Mouse (Mus musculus) E14TG2a.4 (cell line): ENCODE data around the gene Gas7.

Source experiments
- H3K27me3 ChIP-seq: 2 replicates; pipeline ENCODE4 v1.6.1; 2014; ENCODE audit warnings: low read length, control low read depth; ENCODE audit not compliant: insufficient read depth
- H3K36me3 ChIP-seq: 2 replicates; pipeline ENCODE4 v1.6.1; 2014; ENCODE audit warnings: low read length, control low read depth; ENCODE audit not compliant: insufficient read depth
- H3K4me1 ChIP-seq: replicated peaks from 2 replicates; pipeline ENCODE4 v1.6.1; 2014; ENCODE audit warnings: low read depth, low read length, control low read depth
- H3K4me3 ChIP-seq: replicated peaks from 2 replicates; pipeline ENCODE4 v1.5.1; 2014; ENCODE audit warnings: mild to moderate bottlenecking, low read length
- H3K9me3 ChIP-seq: 2 replicates; pipeline ENCODE4 v1.6.1; 2014; ENCODE audit warnings: low read length, control low read depth
- CTCF ChIP-seq: conservative IDR thresholded peaks from 2 replicates; pipeline ENCODE4 v1.5.1; 2014; ENCODE audit warnings: low read length
- NANOG ChIP-seq: IDR thresholded peaks from 2 replicates; pipeline ENCODE4 v1.6.1; 2014; ENCODE audit warnings: borderline replicate concordance, low read length, mixed read lengths
- POU5F1 ChIP-seq: IDR thresholded peaks from 2 replicates; pipeline ENCODE4 v1.6.1; 2014; ENCODE audit warnings: low read length, borderline replicate concordance

The Gas7 gene

DNA sequence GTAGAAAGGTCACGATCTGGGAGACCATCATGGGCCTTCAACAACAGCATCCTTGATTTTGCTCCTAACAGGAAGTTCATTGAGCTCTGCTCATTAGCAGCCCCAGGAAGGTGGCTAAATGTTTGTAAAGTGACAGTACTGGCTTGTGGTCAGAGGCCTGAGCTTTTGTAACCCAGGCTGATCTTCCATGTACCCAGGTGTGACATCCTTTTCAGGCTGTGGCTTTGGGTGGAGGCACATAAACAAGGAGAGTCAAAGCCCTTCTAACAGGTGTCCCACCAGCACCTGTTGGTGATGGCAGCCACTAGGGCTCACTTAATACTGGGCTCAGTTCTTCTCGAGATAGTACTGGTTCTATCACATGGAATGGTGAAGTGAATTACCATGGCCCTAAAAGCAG is 67.4 kb downstream of the Gas7 start:
- no peak for TF ChIP-seq POU5F1
- no peak for TF ChIP-seq CTCF
- TF ChIP-seq NANOG, result no peak
- H3K36me3 ChIP-seq, result no peaks in the 10 kb centered on the region
- H3K4me1 ChIP-seq, result peaks cover 6% of the 10 kb centered on the region; the same call in 1 of the 2 replicates
- no peaks in the 10 kb centered on the region for H3K9me3 ChIP-seq
- no peak overlapping the region for H3K4me3 ChIP-seq
- H3K27me3 ChIP-seq, result no peaks in the 10 kb centered on the region

DNA sequence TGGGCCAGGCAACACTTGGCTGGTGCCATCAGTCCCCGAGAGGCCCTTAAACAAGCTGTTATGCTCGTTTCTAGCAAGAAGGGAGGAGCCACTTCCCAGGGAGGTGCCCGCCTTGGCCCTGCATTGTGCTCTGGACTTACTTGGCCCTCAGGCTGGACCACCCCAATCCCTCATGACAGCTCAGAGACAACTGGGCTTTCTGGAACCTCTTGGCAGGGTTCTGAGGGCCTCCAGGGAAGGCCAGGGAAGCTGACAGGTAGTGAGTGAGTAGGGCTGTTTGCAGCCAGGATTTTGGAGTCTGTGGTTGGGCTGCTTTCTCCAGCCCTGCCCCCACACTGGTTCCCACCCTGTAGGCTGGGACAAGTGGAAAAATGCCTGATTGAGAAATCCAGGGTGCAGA is 68.6 kb downstream of the Gas7 start:
- Histone ChIP-seq H3K9me3 (no peaks in the 10 kb centered on the region), H3K4me3 (no peak overlapping the region)
- TF ChIP-seq NANOG, result no peak
- TF ChIP-seq CTCF, result no peak
- TF ChIP-seq POU5F1, result no peak

DNA sequence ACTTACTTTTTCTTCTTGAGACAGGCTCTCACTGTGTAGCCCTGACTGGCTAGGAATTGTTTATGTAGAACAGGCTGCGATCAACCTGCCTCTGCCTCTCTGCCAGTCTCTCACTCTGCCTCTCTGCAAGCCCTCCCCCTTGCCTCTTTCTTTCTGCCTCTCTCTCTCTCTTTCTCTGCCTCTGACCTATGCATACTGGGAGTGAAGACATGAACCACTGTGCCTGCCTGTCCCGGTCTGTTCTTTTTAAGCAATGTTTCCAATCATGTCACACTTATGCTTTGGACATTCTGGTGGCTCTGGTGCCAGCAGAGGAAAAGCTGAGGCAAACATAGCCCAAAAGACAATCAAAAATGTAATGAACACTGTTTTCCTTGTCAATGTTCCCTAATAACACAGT is 69.5 kb downstream of the Gas7 start:
- TF ChIP-seq NANOG, result no peak
- no peak for TF ChIP-seq POU5F1
- no peak for TF ChIP-seq CTCF
- no peaks in the 10 kb centered on the region for H3K36me3 ChIP-seq
- H3K27me3 ChIP-seq, result no peaks in the 10 kb centered on the region
- no peaks in the 10 kb centered on the region for H3K9me3 ChIP-seq
- no peak overlapping the region for H3K4me3 ChIP-seq
- peaks cover 6% of the 10 kb centered on the region; the same call in 1 of the 2 replicates for H3K4me1 ChIP-seq

More for the DNA sequence above, 68.6 kb downstream of the Gas7 start:
- Histone ChIP-seq H3K36me3 (no peaks in the 10 kb centered on the region), H3K4me1 (peaks cover 6% of the 10 kb centered on the region; the same call in 1 of the 2 replicates), H3K27me3 (no peaks in the 10 kb centered on the region)

DNA sequence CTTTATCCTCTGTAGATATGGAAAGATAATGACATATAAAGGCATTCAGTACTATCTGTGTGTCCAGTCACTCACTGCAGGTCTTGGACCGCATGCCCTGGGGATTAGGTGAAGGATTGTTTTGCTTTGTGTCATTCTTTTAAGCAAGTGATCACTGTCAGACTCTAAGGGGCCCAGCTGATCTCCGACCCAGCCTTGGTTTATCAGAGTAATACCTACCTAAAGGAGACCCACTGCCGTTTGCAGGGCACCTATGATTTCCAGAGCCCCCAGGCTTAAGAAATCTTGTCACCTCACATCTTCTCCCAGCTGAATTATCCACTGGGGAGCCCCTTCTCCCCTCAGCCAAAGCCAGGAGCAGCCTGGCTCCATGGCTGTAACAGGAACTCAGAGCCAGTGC is 70.6 kb downstream of the Gas7 start:
- H3K4me1 ChIP-seq, result peaks cover 6% of the 10 kb centered on the region; the same call in 1 of the 2 replicates
- no peaks in the 10 kb centered on the region for H3K27me3 ChIP-seq
- H3K36me3 ChIP-seq, result no peaks in the 10 kb centered on the region
- TF ChIP-seq CTCF (no peak), POU5F1 (no peak)
- H3K9me3 ChIP-seq, result no peaks in the 10 kb centered on the region
- no peak overlapping the region for H3K4me3 ChIP-seq

DNA sequence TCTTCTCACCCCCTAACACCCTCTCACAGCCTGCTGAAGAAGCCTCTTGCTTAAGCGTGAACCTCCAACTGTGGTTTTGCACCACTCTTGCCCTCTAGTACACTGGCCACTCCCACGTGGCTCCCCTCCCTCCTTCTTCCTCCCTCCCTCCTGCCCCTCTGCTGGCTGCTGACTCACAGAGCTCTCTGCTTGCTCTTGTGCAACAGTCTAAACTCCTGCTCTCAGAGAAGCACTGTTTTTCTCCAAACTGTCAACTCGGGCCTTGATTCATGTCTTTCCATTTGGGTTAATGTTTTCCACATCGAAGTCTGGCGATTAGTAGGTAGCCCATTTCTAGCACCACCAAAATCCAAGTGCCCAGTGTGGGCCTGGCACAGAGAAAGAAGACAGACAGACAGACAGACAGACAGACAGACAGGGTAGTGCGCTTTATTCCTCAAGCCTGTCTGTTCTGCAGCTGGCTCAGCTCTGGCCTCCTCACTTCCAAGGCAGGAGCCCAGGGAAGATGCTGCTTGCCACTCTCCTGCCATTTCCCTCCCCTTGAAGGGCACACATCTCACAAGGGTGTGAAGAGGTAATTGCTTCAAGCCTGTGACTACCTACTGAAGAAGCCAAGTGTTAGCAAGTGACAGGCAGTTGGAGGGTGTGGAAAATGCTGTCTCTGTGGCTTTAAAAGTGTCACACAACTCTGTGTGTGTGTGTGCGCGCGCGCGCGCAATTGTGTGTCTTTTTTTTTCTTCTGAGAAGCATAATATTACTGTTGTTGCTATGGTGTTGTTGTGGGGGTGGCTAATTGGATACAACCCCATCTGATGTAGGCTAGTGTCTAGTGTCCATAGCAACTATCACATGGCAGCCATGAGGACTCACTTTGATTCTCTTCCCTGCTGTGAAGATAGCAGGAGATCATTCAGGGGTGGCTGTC is 71.6 kb downstream of the Gas7 start:
- TF ChIP-seq CTCF, result no peak
- no peak overlapping the region for H3K4me3 ChIP-seq

DNA sequence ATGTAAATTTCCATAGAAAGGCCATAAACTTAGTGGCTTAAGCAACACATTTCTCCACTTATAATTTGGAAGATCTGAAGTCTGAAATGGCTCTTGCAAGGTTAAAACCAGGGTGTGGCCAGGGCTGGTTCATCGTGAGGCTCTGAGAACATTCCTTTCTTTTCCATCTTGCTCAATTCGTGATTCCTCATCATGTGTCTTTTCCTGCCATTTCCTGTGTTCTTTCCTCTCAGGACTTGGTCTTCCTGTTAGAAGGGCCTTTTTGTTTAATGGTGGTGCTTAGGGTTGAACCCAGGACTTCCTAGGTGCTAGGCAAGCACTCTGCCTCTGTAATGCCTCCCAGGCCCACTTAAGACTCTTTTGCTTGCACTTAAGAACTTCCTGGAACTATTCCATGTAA is 76.0 kb downstream of the Gas7 start:
- Histone ChIP-seq H3K4me1 (peaks cover 6% of the 10 kb centered on the region), H3K27me3 (no peaks in the 10 kb centered on the region), H3K4me3 (no peak overlapping the region), H3K9me3 (peaks cover 12% of the 10 kb centered on the region; the same call in 1 of the 2 replicates), H3K36me3 (no peaks in the 10 kb centered on the region)
- TF ChIP-seq POU5F1 (no peak), CTCF (no peak), NANOG (no peak)

More for the DNA sequence above, 71.6 kb downstream of the Gas7 start:
- no peaks in the 10 kb centered on the region for H3K36me3 ChIP-seq
- H3K27me3 ChIP-seq, result no peaks in the 10 kb centered on the region
- H3K4me1 ChIP-seq, result peaks cover 6% of the 10 kb centered on the region; the same call in 1 of the 2 replicates
- no peaks in the 10 kb centered on the region for H3K9me3 ChIP-seq

DNA sequence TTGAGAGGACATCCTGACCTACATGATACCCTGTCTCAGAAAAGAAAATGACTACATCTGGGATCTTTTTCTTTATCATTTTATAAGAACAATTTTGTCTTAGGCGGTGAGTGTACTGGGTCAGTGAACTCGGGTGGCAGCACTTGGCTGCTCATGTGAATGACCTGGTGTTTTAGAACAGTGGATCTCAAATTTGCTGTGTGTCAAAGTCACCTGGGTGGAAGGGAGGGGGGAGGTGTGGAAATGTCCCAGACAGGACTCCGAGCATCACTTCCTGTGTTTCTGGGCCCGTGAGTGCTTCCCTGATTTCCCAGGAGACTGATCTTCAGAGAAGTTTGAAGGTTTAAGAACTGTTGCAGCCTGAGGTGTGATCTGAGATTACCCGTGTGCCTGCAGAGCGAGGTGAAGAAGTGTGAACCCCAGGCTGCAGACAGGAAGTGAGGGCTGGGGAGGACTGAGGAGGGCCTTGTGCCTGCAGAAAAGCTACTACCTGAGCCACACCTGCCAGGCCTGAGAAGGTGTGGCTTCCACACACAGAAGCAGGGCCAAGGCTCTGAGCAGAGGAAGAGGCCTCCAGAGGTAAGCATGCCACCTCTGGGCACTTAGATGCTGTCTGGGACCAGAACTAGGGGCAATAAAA is 76.8 kb downstream of the Gas7 start:
- no peaks in the 10 kb centered on the region for H3K27me3 ChIP-seq
- H3K9me3 ChIP-seq, result peaks cover 15% of the 10 kb centered on the region; the same call in 1 of the 2 replicates
- no peak for TF ChIP-seq CTCF
- no peak for TF ChIP-seq POU5F1
- no peak for TF ChIP-seq NANOG
- no peak overlapping the region for H3K4me3 ChIP-seq
- peaks cover 6% of the 10 kb centered on the region for H3K4me1 ChIP-seq
- H3K36me3 ChIP-seq, result no peaks in the 10 kb centered on the region

DNA sequence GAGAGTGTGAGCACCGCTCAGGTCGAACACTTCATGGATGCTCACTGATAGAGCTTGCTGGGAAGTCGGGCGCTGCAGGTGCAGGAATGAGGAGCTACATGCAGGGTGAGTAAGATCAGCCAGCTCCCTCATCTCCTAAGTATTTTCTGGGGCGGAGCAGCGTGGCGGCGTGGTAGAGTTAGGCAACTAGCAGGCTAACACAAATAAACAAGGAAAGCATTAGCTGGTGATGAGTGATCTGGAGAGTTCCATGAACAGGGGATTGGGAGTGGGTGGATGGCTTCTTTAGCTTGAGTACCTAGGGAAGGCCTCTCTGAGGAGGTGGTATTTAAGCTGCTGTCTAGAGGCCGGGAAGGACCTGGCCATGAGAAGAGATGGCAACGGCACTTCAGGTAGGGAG is 77.5 kb downstream of the Gas7 start:
- no peak overlapping the region for H3K4me3 ChIP-seq
- peaks cover 6% of the 10 kb centered on the region for H3K4me1 ChIP-seq
- H3K36me3 ChIP-seq, result no peaks in the 10 kb centered on the region
- peaks cover 15% of the 10 kb centered on the region; the same call in 1 of the 2 replicates for H3K9me3 ChIP-seq
- H3K27me3 ChIP-seq, result no peaks in the 10 kb centered on the region
- no peak for TF ChIP-seq POU5F1
- no peak for TF ChIP-seq NANOG
- TF ChIP-seq CTCF, result no peak
